Mouse (Mus musculus) right cerebral cortex, postnatal 10 days (tissue): ENCODE measurements around the gene Srpr.

ENCODE experiments used
- DNase-seq, 2 experiments: peaks; one replicate each; pipeline ENCODE4 v3.0.0; 2021; ENCODE audit warnings: low spot score in 2 of 2

The Srpr gene

GRCm38 (mm10) chr9:35188700-35189099, 11.3 kb upstream of the Srpr start:
- DNase-seq: peak; percentile 74 to 78

- DNase-seq: no peak
These were observed 6.9 kb upstream of the Srpr start for GRCm38 (mm10) chr9:35192983-35193542.

GRCm38 (mm10) chr9:35194048-35194447, 5.9 kb upstream of the Srpr start:
- no peak for DNase-seq

GRCm38 (mm10) chr9:35197625-35198024, 2.4 kb upstream of the Srpr start:
- no peak for DNase-seq

GRCm38 (mm10) chr9:35198351-35198750, 1.6 kb upstream of the Srpr start:
- DNase-seq: no peak

GRCm38 (mm10) chr9:35198945-35199771, 817 bp upstream of the Srpr start:
- no peak for DNase-seq

GRCm38 (mm10) chr9:35200529-35201060, 620 bp downstream of the Srpr start:
- DNase-seq: no peak

- DNase-seq: no peak
These were observed 3.6 kb downstream of the Srpr start for GRCm38 (mm10) chr9:35203536-35203935.

- DNase-seq: no peak
These were observed 4.4 kb downstream of the Srpr start for GRCm38 (mm10) chr9:35204421-35204820.

- DNase-seq: peak; percentile 99 to 100
These were observed 10.8 kb downstream of the Srpr start, which contains the start of gene Foxred1 for GRCm38 (mm10) chr9:35210542-35211474. Gene Foxred1 (minus strand): TSS chr9:35211055.

- DNase-seq: no peak
These were observed 11.9 kb downstream of the Srpr start for GRCm38 (mm10) chr9:35211573-35212511.

GRCm38 (mm10) chr9:35217963-35218362, 18.0 kb downstream of the Srpr start:
- no peak for DNase-seq

- peak in 1 of 2 experiments; percentile 15 for DNase-seq
These were observed 23.5 kb downstream of the Srpr start for GRCm38 (mm10) chr9:35223466-35223865.

GRCm38 (mm10) chr9:35228671-35229070, 28.7 kb downstream of the Srpr start:
- DNase-seq: no peak

- no peak for DNase-seq
These were observed 36.0 kb downstream of the Srpr start for GRCm38 (mm10) chr9:35235996-35236395.

- DNase-seq: no peak
These were observed 38.4 kb downstream of the Srpr start for GRCm38 (mm10) chr9:35238371-35238770.

GRCm38 (mm10) chr9:35238915-35239571, 39.1 kb downstream of the Srpr start:
- DNase-seq: no peak

- DNase-seq: no peak
These were observed 39.8 kb downstream of the Srpr start for GRCm38 (mm10) chr9:35239734-35240133.

- no peak for DNase-seq
These were observed 47.4 kb downstream of the Srpr start for GRCm38 (mm10) chr9:35247405-35247804.

- DNase-seq: no peak
These were observed 49.5 kb downstream of the Srpr start for GRCm38 (mm10) chr9:35249476-35249875.
